Mouse (Mus musculus): ENCODE results near the gene Tnr. TPM values are rescaled to one million over a fixed set of nuclear protein-coding genes. Genes with fewer than 3 reads are reported as not detected.

Gene Tnr
- total and polyA plus RNA-seq, 2 experiments from 2014 or later, result 5.8 to 50.9 TPM

- Histone ChIP-seq H3K4me3 (ENCODE audit: low read depth, low read length) (no peak overlapping the region), H3K9ac (replicated peaks; ENCODE audit: low read length, poor library complexity, severe bottlenecking) (no peak overlapping the region), H3K36me3 (ENCODE audit: insufficient read depth, low read length) (no peaks in the 10 kb centered on the region), H3K4me1 (ENCODE audit: insufficient read depth, low read length) (no peaks in the 10 kb centered on the region), H3K27me3 (ENCODE audit: insufficient read depth, low read length) (no peaks in the 10 kb centered on the region), H3K9me3 (ENCODE audit: low read length) (no peaks in the 10 kb centered on the region), H3K27ac (ENCODE audit: low read depth, low read length) (no peak overlapping the region), H3K4me2 (ENCODE audit: low read depth, low read length, poor library complexity, severe bottlenecking) (no peak overlapping the region)
- WGBS, result 65% methylated on average over 3 of the region's 3 CpGs
- ATAC-seq (ENCODE audit: low FRiP score) (no peak), DNase-seq (ENCODE audit: low spot score) (peak; percentile 32)
- no peak for TF ChIP-seq CTCF (IDR thresholded peaks at IDR 0.05)
Observed at GRCm38 (mm10) chr1:159777107-159777506, 253.5 kb downstream of the Tnr start.

GRCm38 (mm10) chr1:159779424-159779823, 255.9 kb downstream of the Tnr start:
- H3K9me3 ChIP-seq (ENCODE audit: low read length), result no peaks in the 10 kb centered on the region
- no peaks in the 10 kb centered on the region for H3K27me3 ChIP-seq (ENCODE audit: insufficient read depth, low read length)
- no peaks in the 10 kb centered on the region for H3K4me1 ChIP-seq (ENCODE audit: insufficient read depth, low read length)
- no peak for DNase-seq (ENCODE audit: low spot score)
- no peak overlapping the region for H3K9ac ChIP-seq (replicated peaks; ENCODE audit: low read length, poor library complexity, severe bottlenecking)
- no peak for ATAC-seq (ENCODE audit: low FRiP score)
- no peaks in the 10 kb centered on the region for H3K36me3 ChIP-seq (ENCODE audit: insufficient read depth, low read length)
- TF ChIP-seq CTCF (IDR thresholded peaks at IDR 0.05), result no peak
- no peak overlapping the region for H3K27ac ChIP-seq (ENCODE audit: low read depth, low read length)
- no peak overlapping the region for H3K4me2 ChIP-seq (ENCODE audit: low read depth, low read length, poor library complexity, severe bottlenecking)
- 82% methylated on average over 3 of the region's 3 CpGs for WGBS
- H3K4me3 ChIP-seq (ENCODE audit: low read depth, low read length), result no peak overlapping the region

- DNase-seq (ENCODE audit: low spot score) (peak; percentile 27), ATAC-seq (ENCODE audit: low FRiP score) (no peak)
- Histone ChIP-seq H3K27ac (ENCODE audit: low read depth, low read length) (no peak overlapping the region), H3K27me3 (ENCODE audit: insufficient read depth, low read length) (no peaks in the 10 kb centered on the region), H3K4me1 (ENCODE audit: insufficient read depth, low read length) (no peaks in the 10 kb centered on the region), H3K9me3 (ENCODE audit: low read length) (no peaks in the 10 kb centered on the region), H3K4me3 (ENCODE audit: low read depth, low read length) (no peak overlapping the region), H3K9ac (replicated peaks; ENCODE audit: low read length, poor library complexity, severe bottlenecking) (no peak overlapping the region), H3K4me2 (ENCODE audit: low read depth, low read length, poor library complexity, severe bottlenecking) (no peak overlapping the region), H3K36me3 (ENCODE audit: insufficient read depth, low read length) (no peaks in the 10 kb centered on the region)
- WGBS, result 37% methylated on average over 5 of the region's 5 CpGs
- TF ChIP-seq CTCF (IDR thresholded peaks at IDR 0.05), result peak; percentile 66
Observed at GRCm38 (mm10) chr1:159783842-159784241, 260.3 kb downstream of the Tnr start.

- no peak for ATAC-seq (ENCODE audit: low FRiP score)
- Histone ChIP-seq H3K9ac (replicated peaks; ENCODE audit: low read length, poor library complexity, severe bottlenecking) (no peak overlapping the region), H3K4me2 (ENCODE audit: low read depth, low read length, poor library complexity, severe bottlenecking) (no peak overlapping the region), H3K27ac (ENCODE audit: low read depth, low read length) (no peak overlapping the region), H3K4me3 (ENCODE audit: low read depth, low read length) (no peak overlapping the region), H3K27me3 (ENCODE audit: insufficient read depth, low read length) (no peaks in the 10 kb centered on the region), H3K9me3 (ENCODE audit: low read length) (no peaks in the 10 kb centered on the region), H3K4me1 (ENCODE audit: insufficient read depth, low read length) (no peaks in the 10 kb centered on the region), H3K36me3 (ENCODE audit: insufficient read depth, low read length) (no peaks in the 10 kb centered on the region)
- no peak for DNase-seq (ENCODE audit: low spot score)
- WGBS, result 59% methylated on average over 4 of the region's 4 CpGs
- TF ChIP-seq CTCF (IDR thresholded peaks at IDR 0.05), result no peak
Observed at GRCm38 (mm10) chr1:159788312-159788711, 264.7 kb downstream of the Tnr start.

- no peaks in the 10 kb centered on the region for H3K4me1 ChIP-seq (ENCODE audit: insufficient read depth, low read length)
- 68% methylated on average over 2 of the region's 2 CpGs for WGBS
- H3K4me2 ChIP-seq (ENCODE audit: low read depth, low read length, poor library complexity, severe bottlenecking), result no peak overlapping the region
- no peak overlapping the region for H3K9ac ChIP-seq (replicated peaks; ENCODE audit: low read length, poor library complexity, severe bottlenecking)
- H3K36me3 ChIP-seq (ENCODE audit: insufficient read depth, low read length), result no peaks in the 10 kb centered on the region
- H3K9me3 ChIP-seq (ENCODE audit: low read length), result no peaks in the 10 kb centered on the region
- H3K27me3 ChIP-seq (ENCODE audit: insufficient read depth, low read length), result no peaks in the 10 kb centered on the region
- ATAC-seq (ENCODE audit: low FRiP score) (no peak), DNase-seq (ENCODE audit: low spot score) (no peak)
- no peak overlapping the region for H3K27ac ChIP-seq (ENCODE audit: low read depth, low read length)
- no peak overlapping the region for H3K4me3 ChIP-seq (ENCODE audit: low read depth, low read length)
- TF ChIP-seq CTCF (IDR thresholded peaks at IDR 0.05), result no peak
Observed at GRCm38 (mm10) chr1:159792546-159792945, 269.0 kb downstream of the Tnr start.

- ATAC-seq (ENCODE audit: low FRiP score), result no peak
- 88% methylated on average over 2 of the region's 2 CpGs for WGBS
- DNase-seq (ENCODE audit: low spot score), result no peak
- Histone ChIP-seq H3K4me1 (ENCODE audit: insufficient read depth, low read length) (no peaks in the 10 kb centered on the region), H3K27ac (ENCODE audit: low read depth, low read length) (no peak overlapping the region), H3K9me3 (ENCODE audit: low read length) (no peaks in the 10 kb centered on the region), H3K9ac (replicated peaks; ENCODE audit: low read length, poor library complexity, severe bottlenecking) (no peak overlapping the region), H3K36me3 (ENCODE audit: insufficient read depth, low read length) (no peaks in the 10 kb centered on the region), H3K27me3 (ENCODE audit: insufficient read depth, low read length) (no peaks in the 10 kb centered on the region), H3K4me2 (ENCODE audit: low read depth, low read length, poor library complexity, severe bottlenecking) (no peak overlapping the region), H3K4me3 (ENCODE audit: low read depth, low read length) (no peak overlapping the region)
- no peak for TF ChIP-seq CTCF (IDR thresholded peaks at IDR 0.05)
Observed at GRCm38 (mm10) chr1:159796021-159796420, 272.5 kb downstream of the Tnr start.
